Mouse (Mus musculus): ENCODE measurements around the gene Iqsec1.

DNA sequence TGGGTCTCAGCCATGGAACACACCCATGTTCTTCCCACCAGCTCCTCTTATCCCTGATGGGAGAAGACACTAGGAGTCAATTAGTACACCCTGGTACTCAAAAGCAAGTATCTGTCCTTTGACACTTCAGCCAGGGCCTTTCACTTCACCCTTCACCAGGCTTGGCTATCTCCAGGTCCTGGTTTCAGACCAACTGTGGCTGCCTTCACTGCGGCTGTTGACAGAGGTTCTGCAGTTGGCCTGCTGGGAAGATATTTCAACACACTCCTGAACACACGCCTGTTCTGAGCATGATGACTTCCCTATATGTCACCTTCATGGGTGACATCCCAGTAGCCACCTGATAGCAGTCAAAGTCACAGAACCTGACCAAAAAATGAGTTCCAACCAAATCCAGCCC, 234.4 kb downstream of the Iqsec1 start:
- no peak for TF ChIP-seq CTCF (IDR thresholded peaks at IDR 0.05; ENCODE audit: borderline replicate concordance, control insufficient read depth, extremely low read depth, insufficient read depth, low read length, poor library complexity)
- no peak for TF ChIP-seq POLR2A (IDR thresholded peaks at IDR 0.05; ENCODE audit: control insufficient read depth, extremely low read depth, insufficient read depth, low read length, poor library complexity)
